Mouse (Mus musculus) spleen, postnatal 14 days (tissue): Measurements from ENCODE around the gene Hmx2.
A peak's percentile ranks its signal among the peaks of the same experiment; 100 is the strongest.

Source experiments
- DNase-seq, 2 experiments: peaks; one replicate each; pipeline ENCODE4 v3.0.0; 2021 to 2022; ENCODE audit warnings: low spot score in 2 of 2

Hmx2 gene

GRCm38 (mm10) chr7:131548473-131548872 lies at the start of gene Hmx2:
Hmx2 (plus strand) TSS chr7:131548773.
- no peak for DNase-seq

DNA sequence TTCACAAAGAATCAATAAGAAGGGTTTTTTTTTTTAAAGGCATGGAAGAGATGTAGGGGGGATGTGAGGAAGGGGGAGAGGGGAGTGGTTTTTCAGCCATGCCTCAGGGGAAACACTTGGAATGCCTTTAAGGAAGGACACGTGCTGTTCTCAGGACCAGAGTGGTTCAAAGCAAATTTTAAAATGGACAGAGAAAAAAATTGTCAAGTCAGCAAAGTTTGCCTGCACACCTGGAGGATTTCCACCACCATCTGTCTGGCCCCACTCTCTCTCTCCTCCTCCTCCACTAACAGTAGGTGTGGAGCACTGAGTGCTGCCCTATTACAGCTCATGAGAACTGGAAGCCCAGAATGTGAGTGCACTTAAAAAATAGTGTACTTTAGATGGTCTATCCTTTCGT lies 44.8 kb upstream of the Hmx2 start:
- DNase-seq: no peak

DNA sequence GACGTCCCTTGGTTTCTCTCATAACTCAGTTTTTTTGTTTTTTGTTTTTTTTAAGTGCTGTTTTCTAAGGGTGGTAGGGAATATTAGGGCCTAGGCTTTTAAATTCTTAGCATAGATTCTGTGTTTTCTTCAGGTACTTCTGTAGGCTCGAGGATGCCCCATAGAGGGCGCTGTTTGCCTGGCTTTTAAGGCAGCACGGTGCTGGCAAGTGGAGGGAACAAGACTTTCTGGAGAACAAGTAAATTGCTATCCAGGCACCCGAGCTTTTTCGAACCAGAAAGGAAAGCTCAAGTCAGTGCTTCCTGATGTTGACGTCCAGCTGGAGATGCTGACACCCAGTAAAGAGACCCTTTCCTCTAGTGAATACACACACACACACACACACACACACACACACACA lies 8.6 kb upstream of the Hmx2 start:
- peak; percentile 44 to 66 for DNase-seq

DNA sequence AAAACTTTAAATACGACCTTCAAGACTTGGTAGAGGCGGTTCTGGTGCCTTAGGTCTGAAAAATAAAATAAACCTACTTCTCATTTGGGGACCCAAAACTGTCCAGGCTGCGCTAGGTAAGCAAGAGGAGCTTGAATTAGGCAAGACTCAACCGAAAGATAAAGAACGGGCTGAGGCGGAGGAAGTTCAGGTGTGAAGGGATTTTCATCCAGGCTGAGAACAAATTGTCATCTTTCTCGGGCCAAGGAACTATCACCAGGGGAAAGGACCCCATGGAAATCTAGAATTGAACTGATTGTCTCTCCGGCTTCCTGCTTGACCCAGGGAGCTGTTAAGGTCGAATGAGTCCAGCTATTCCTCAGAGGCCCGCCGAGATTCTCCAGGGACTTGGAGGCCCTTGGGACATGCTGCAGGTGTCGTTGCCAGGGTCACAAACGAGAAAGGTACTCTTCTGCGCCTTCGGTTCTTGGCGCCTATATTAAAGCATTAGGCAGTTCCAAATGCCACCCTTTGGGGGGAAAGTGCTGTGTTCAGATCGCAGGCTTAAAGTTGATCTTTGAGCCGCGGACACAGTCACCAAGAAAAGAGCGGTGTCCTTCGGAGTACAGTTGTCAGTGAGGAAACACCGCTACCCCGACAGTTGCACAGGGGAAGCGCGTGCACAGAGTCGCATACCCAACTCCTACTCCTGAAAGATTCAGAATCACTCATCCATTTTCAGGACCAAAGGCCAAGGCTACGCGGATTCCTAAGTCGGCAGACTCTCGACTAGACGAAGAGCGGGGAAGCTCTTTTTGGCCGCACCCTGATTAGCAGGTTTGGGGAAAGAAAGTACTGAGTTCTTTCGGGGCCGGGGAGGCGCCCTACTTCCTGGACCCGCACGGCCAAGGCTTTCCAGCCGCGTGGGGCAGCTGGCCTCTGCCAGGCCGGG lies 7.1 kb upstream of the Hmx2 start:
- DNase-seq: no peak

DNA sequence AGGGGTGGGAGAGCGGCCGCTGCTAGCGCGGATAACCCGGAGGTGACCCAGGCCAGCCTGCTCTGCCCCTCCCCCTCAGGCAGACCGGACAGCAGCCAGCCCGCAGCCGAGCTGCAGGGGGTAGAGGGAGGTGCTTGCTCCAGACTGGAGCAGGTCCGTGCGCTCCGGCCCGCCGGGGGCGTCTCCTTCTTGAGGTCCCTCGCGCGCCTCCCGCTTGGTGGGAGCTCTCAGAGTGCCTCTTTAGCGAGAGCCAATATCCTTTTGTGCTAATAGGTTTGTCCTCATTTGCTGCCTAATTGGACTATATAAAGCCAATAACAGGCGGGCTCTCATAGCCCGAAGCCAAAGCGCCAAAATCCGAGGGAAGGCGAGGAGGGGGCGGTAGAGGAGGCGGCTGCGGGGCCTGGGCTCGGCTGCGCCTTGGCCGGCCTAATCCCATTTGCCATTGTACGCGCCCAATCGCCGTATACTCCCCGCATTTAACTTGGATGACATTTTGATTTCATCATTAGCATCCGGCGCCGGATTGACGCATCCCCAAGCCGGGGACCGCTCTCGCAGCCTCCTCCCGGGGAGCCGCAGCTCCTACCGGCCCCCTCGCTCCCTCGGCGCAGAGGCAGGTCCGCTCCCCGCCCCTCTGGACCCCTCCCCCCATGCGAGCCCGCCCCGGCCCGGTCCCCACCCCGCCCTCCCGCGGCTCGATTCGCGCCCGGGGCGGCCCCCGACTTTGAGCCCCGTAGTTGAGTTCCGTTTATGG lies 6.3 kb upstream of the Hmx2 start, which contains the start of gene Hmx3:
TSS of gene Hmx3 (plus strand) at position 753 of the 757 bp plus-strand sequence.
- no peak for DNase-seq

DNA sequence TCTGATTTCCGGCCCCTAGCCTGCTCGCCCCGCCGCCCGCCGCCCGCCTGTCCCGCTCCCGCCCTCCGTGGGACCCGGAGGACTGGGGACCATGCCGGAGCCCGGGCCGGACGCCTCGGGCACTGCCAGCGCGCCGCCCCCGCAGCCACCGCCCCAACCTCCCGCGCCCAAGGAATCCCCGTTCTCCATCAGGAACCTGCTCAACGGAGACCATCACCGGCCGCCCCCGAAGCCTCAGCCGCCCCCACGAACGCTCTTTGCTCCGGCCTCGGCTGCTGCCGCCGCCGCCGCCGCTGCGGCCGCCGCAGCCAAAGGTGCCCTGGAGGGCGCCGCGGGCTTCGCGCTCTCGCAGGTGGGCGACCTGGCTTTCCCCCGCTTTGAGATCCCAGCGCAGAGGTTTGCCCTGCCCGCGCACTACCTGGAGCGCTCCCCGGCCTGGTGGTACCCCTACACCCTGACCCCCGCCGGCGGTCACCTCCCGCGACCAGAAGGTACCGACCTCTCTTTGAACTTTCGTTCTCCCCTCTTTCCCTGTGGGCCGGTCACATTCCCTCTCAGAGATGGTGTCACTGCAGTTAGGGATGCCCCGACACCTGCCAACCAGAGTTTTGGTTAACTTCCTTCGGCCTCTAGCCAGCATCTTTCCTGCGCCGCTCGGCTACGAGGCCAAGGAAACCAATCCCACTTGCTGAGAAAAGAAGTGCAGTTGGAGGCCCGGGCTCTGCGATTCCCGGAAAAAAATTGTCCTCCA lies 5.5 kb upstream of the Hmx2 start:
- no peak for DNase-seq

- DNase-seq: no peak
Measured at GRCm38 (mm10) chr7:131543623-131544481, 4.7 kb upstream of the Hmx2 start.

DNA sequence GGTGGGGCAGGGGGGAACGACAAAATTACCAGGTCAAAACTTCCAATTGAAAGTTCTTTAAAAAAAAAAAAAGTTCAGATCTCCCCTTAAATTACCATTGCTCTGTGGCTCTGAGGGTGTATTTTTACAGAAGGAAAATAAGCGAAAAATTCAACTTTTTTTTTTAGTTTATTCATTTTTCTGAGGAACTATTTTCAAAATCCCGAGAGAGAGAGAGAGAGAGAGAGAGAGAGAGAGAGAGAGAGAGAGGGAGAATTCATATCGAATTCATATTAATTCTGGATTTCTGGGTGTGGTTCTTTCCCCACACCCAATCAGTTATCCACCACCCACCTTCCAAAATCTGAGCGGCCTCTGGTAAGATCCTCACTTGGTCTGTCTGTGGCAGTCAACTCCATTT lies 3.7 kb upstream of the Hmx2 start:
- DNase-seq: no peak

DNA sequence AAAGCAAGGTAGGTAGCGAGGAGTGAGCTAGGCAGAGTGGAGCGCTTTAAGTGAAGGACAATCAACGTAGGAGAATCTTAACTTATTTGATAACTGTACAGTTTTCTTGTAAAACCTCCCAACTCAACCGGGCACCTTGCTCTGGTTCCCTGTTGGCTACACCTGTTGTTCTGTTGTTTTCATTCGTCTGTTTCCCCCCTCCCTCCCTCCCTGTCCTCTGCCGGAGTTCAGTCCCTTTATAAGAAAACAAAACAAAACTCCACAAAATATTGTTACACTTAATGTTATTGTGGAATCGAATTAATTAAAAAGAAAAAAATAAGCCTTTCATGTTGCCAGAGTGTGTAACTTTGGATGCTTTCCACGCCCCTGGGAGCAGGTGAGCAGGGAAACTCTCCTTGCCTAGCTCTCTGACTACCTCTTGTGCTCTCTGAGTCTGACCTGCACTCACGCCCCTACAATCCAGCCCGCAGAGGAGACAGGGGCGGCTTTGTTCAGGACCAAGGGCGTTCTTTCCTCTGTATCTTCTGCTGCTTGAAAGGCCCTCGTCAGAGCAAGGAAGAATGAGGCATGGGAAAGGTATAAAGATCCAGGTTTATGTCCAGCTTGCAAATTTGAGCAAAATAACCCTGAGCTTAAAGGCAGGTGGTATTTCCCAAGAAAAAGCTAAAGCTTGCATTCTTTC lies 2.7 kb upstream of the Hmx2 start:
- DNase-seq: no peak

GRCm38 (mm10) chr7:131546423-131546822 lies 2.1 kb upstream of the Hmx2 start:
- no peak for DNase-seq

DNA sequence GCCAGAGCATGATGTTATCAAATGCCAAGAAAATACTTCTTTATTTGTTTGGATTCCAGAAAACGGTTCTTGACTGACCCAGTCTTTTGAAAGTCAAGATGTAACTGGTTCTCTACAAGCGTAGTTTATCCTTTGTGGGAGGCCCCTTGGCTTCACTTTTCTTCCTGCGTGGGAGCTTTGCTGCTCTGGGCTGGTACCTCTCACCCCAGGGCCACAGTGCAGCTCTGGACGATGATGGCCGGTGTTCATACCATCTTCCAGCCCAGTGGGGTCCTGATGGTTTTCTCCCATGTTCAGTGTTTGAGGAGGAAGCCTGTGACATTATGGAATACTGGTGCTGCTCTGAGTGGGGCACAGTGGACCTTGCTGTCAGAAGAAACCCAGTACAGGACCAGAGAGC lies 1.1 kb upstream of the Hmx2 start:
- DNase-seq: no peak

GRCm38 (mm10) chr7:131551471-131551870 lies 2.9 kb downstream of the Hmx2 start:
- no peak for DNase-seq

- no peak for DNase-seq
Measured at GRCm38 (mm10) chr7:131551931-131552741, 3.6 kb downstream of the Hmx2 start.

DNA sequence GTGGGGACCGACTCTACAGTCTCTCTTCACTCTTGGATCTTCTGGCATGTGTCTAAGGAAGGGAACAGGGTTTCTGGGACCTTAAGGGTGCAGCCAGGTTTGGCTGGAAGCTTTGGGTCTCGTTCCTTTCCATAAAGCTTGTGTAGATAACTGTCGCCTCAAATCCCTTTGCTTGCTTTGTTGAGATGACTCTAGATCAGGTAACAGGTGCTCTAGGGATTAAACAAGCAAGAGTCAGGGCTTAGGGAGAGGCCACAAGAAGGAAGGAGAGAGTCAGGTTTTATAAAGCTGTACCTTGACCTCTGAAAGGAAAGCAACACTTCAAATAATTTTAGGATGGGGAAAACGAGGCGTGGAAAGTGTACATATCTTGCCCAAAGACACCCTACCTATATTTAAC lies 4.2 kb downstream of the Hmx2 start:
- DNase-seq: no peak

DNA sequence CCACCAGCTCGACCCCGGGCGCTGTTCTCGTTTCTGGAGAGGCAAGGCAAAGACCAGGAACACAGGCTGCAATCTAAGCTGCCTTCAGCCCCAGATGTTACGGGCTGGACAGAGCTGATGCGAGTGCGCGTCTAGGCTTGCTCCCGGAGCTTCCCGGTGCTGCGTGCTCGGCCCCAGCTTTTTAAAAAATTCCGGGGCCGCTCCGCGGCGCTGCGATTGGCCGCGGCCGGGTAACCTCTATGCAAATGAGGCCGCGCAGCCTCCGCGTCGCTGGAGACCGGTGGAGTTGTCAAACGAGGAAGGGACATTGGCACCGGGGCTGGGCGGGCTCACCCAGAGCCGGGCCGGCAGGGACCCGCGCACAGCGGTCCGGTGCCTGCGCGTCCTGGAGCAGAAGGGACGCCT lies 5.2 kb downstream of the Hmx2 start:
- DNase-seq: no peak

- DNase-seq: no peak
Measured at GRCm38 (mm10) chr7:131554341-131555180, 6.0 kb downstream of the Hmx2 start.

DNA sequence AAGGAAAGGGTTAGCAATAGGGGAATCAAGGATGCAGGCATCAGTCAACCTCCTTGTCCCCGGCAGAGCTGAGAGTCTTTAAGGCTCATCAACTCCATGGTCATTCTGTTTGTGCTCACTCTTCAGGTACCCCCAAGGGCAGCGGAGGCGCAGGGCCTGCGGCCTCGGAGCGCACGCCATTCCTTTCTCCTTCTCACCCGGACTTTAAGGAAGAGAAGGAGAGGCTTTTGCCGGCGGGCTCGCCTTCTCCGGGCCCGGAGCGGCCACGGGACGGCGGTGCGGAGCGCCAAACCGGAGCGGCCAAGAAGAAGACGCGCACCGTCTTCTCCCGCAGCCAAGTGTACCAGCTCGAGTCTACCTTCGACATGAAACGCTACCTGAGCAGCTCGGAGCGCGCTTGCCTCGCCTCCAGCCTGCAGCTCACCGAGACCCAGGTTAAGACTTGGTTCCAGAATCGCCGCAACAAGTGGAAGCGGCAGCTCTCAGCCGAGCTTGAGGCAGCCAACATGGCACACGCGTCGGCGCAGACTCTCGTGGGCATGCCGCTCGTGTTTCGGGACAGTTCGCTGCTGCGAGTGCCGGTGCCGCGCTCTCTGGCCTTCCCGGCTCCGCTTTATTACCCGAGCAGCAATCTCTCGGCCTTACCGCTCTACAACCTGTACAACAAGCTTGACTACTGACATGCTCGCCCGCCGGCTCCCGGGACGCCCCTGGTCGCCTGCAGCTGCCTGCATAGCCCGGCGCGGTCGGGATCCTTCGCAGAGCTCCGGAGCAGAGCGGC lies 6.9 kb downstream of the Hmx2 start:
- no peak for DNase-seq

GRCm38 (mm10) chr7:131556116-131556515 lies 7.5 kb downstream of the Hmx2 start:
- DNase-seq: no peak
